ENCODE assay signal across 8 mouse cellular contexts in the genomic region with DNA sequence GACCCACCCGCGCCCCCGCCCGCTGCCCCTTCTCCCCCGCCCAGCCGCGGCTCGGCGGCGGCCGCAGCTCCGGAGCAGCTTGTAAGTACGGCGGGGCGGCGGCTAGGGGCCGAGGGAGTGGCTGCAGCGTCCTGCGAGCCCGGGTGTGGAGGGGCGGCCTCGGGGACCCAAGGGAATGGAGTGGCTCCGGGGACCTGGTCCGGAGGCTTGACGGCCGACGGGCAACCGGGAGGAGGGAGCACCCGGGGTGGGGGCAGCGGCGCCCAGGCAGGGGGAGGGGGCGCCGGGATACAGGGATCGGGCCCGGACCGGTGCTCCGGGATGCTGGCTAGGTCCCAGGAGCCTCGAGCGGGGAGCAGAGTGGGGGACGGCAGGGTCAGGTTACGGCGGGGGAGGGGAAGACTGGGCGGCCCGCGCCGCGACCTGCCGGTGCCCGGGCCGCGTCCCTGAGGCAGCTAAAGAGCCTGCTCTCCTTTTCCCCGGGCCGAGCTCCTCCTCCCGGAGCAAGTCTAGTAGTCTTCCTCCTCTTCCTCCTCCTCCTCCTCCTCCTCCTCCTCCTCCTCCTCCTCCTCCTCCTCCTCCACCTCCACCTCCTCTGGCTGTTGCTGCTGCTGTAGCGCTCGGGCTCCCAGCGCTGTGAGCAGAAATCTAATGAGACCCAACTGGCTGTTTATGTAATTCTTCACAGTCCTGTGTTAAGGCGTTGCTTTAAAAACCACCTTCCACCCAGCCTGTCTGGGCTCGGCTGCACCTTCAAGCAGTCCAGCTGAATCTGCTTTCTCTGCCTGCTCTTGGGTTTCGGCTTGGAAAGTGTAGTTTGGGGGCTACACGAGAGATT. TPM values are rescaled to one million over a fixed set of nuclear protein-coding genes. Genes with fewer than 3 reads are reported as not detected.
DNase-seq lines count a peak whose midpoint lies in the region; ATAC-seq and TF ChIP-seq lines count a peak whose summit lies in the region.

No protein-coding gene starts in this region.

- peaks cover 21% of the 10 kb centered on the region for H3K4me1 ChIP-seq in bone marrow macrophage, adult 2 months (ENCODE audit: control insufficient read depth, insufficient read depth, low read length)
- H3K4me1 ChIP-seq in heart, embryonic 15.5 days (replicated peaks): peaks cover 21% of the 10 kb centered on the region
- peaks cover 20% of the 10 kb centered on the region for H3K4me1 ChIP-seq in neural tube, embryonic 14.5 days (ENCODE audit: control insufficient read depth, insufficient read depth, low read length)

- no peaks in the 10 kb centered on the region for H3K27me3 ChIP-seq in heart, embryonic 15.5 days
- no peaks in the 10 kb centered on the region for H3K27me3 ChIP-seq in neural tube, embryonic 14.5 days (ENCODE audit: control insufficient read depth, insufficient read depth, low read length)

- peak; percentile 8 for ATAC-seq in erythroid progenitor cell, adult 5-6 weeks (replicated peaks; ENCODE audit: low FRiP score, poor library complexity, severe bottlenecking)
- peak; percentile 11 for ATAC-seq in heart, embryonic 15.5 days (replicated peaks; ENCODE audit: insufficient number of reproducible peaks, insufficient read depth, low FRiP score, low read depth)
- peak; percentile 16 for ATAC-seq in neural tube, embryonic 14.5 days (ENCODE audit: low read depth)

- H3K4me3 ChIP-seq in bone marrow macrophage, adult 2 months (ENCODE audit: insufficient read depth, low read length): peak overlapping the region; percentile 87
- H3K4me3 ChIP-seq in heart, embryonic 15.5 days: peak overlapping the region; percentile 87
- peak overlapping the region; percentile 97 for H3K4me3 ChIP-seq in neural tube, embryonic 14.5 days (ENCODE audit: low read depth, low read length)

- TF ChIP-seq POLR2A in bone marrow macrophage, adult 2 months (IDR thresholded peaks at IDR 0.05; ENCODE audit: borderline replicate concordance, low read depth, low read length): no peak

- H3K36me3 ChIP-seq in heart, embryonic 15.5 days: peaks cover 14% of the 10 kb centered on the region
- H3K36me3 ChIP-seq in neural tube, embryonic 14.5 days (ENCODE audit: control insufficient read depth, insufficient read depth, low read length): peaks cover 12% of the 10 kb centered on the region; the same call in 1 of the 2 replicates

- DNase-seq in B cell, adult 2 months: peak; percentile 25 to 52
- peak; percentile 77 to 90 for DNase-seq in kidney, postnatal 25 days
- peak; percentile 76 to 82 for DNase-seq in lung, adult 18-20 months
- peak; percentile 20 for DNase-seq in thymus, postnatal 0 days (ENCODE audit: low spot score)

- H3K9me3 ChIP-seq in heart, embryonic 15.5 days (replicated peaks): no peaks in the 10 kb centered on the region
- H3K9me3 ChIP-seq in neural tube, embryonic 14.5 days (ENCODE audit: control insufficient read depth, low read length): no peaks in the 10 kb centered on the region

- H3K9ac ChIP-seq in heart, embryonic 15.5 days: peak overlapping the region; percentile 93
- peak overlapping the region; percentile 99 for H3K9ac ChIP-seq in neural tube, embryonic 14.5 days (replicated peaks; ENCODE audit: low read depth, low read length)

- peak overlapping the region; percentile 60 for H3K27ac ChIP-seq in bone marrow macrophage, adult 2 months (ENCODE audit: insufficient read depth, low read depth, low read length)
- H3K27ac ChIP-seq in heart, embryonic 15.5 days: peak overlapping the region; percentile 96
- peak overlapping the region; percentile 97 for H3K27ac ChIP-seq in neural tube, embryonic 14.5 days (ENCODE audit: low read depth, low read length)

- TF ChIP-seq CTCF in bone marrow macrophage, adult 2 months (IDR thresholded peaks at IDR 0.05; ENCODE audit: low read depth, low read length): no peak

- peak overlapping the region; percentile 68 for H3K4me2 ChIP-seq in heart, embryonic 15.5 days
- H3K4me2 ChIP-seq in neural tube, embryonic 14.5 days (ENCODE audit: low read depth, low read length): peak overlapping the region; percentile 60

- WGBS in heart, embryonic 15.5 days: under 1% methylated on average over 49 of the region's 61 CpGs
- whole genome bisulfite sequencing in neural tube, embryonic 14.5 days: 1% methylated on average over 41 of the region's 61 CpGs

RNA-seq across cellular contexts. Expression of gene Tob1, which starts 0.6 kb away (rescaled TPM):
- polyA plus RNA-seq in bone marrow macrophage, adult 2 months (2012; ENCODE audit: insufficient read depth, insufficient read length, missing spikeins): 16.7 and 17.1 TPM in 2 replicates
- total RNA-seq in erythroid progenitor cell, adult 5-6 weeks (2015; ENCODE audit: low replicate concordance): 8.6 and 11.3 TPM in 2 replicates
- total RNA-seq in erythroid progenitor cell, adult 5-6 weeks (2017; ENCODE audit: low replicate concordance): 6.8 and 8.5 TPM in 2 replicates
- 37.7 and 45.5 TPM in 2 replicates for polyA plus RNA-seq in heart, embryonic 15.5 days (2015; fragmentation: Nextera tagmentation; extraction: Ambion mirVana)
- polyA plus RNA-seq in neural tube, embryonic 14.5 days (2014; fragmentation: Nextera tagmentation; extraction: Ambion mirVana): 27.9 and 31.1 TPM in 2 replicates
- polyA plus RNA-seq in thymus, postnatal 0 days (2015; fragmentation: Nextera tagmentation; extraction: Ambion mirVana): 21.6 and 23.9 TPM in 2 replicates

RNA-seq across cellular contexts. Expression of gene Wfikkn2, which starts 33.9 kb away (rescaled TPM):
- polyA plus RNA-seq in bone marrow macrophage, adult 2 months (2012; ENCODE audit: insufficient read depth, insufficient read length, missing spikeins): not detected in 2 replicates
- total RNA-seq in erythroid progenitor cell, adult 5-6 weeks (2015; ENCODE audit: low replicate concordance): 0.42 TPM in 1 of 2 replicates, not detected in the other
- total RNA-seq in erythroid progenitor cell, adult 5-6 weeks (2017; ENCODE audit: low replicate concordance): 0.51 and 0.53 TPM in 2 replicates
- 2.4 and 4.6 TPM in 2 replicates for polyA plus RNA-seq in heart, embryonic 15.5 days (2015; fragmentation: Nextera tagmentation; extraction: Ambion mirVana)
- 0.24 and 1.8 TPM in 2 replicates for polyA plus RNA-seq in neural tube, embryonic 14.5 days (2014; fragmentation: Nextera tagmentation; extraction: Ambion mirVana)
- polyA plus RNA-seq in thymus, postnatal 0 days (2015; fragmentation: Nextera tagmentation; extraction: Ambion mirVana): 17.5 and 19.5 TPM in 2 replicates

Comparison
In these comparisons a context has a peak if more than half of its experiments do, and no peak if none do; other contexts are left out.
1. Peak in every context shown above with its lines: DNase-seq, ATAC-seq, H3K4me3 ChIP-seq and H3K27ac ChIP-seq.
2. DNase-seq: peak in every context shown above with its lines; median percentile 84 in kidney, postnatal 25 days; 79 in lung, adult 18-20 months; 38 in B cell, adult 2 months; 20 in thymus, postnatal 0 days.